Mouse (Mus musculus): ENCODE data around the gene Gan.

DNA sequence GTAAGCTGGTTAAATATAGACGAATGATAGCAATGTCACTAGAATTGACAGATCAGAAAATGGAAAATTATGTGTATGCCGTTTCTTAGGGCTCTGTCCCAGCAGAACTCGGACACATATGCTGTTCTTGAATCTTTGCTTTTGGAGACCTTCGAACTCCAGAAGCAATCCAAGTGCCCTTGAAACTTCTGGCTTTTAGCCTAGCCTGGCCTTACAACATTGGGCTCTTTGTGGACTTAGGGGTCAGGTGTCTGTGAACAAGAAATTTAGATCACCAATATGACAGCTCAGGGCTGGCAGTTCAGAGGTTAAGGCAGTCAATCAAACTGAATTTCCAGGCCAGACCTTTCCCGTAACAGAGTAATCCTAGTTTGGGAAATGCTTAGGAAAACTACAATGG, 1.1 kb downstream of the Gan start:
- TF ChIP-seq EP300 (optimal IDR thresholded peaks at IDR 0.05), result no peak
- TF ChIP-seq CTCF (IDR thresholded peaks at IDR 0.05; ENCODE audit: low read depth), result no peak
